Mouse (Mus musculus) thymus, adult 2 months (tissue): ENCODE measurements around the gene Gramd1b. TPM values are rescaled to one million over a fixed set of nuclear protein-coding genes. Genes with fewer than 3 reads are reported as not detected.

Source experiments
- DNase-seq: peaks from one replicate; pipeline ENCODE4 v3.0.0; 2021
- H3K27ac ChIP-seq: fragments of 200-500 bp; 2 replicates; pipeline ENCODE4 v1.5.1; 2012; ENCODE audit warnings: low read length, control low read depth; ENCODE audit not compliant: control insufficient read depth, insufficient read depth
- H3K27me3 ChIP-seq: fragments of 200-500 bp; 2 replicates; pipeline ENCODE4 v1.6.1; 2012; ENCODE audit warnings: mild to moderate bottlenecking, low read length, moderate library complexity, mixed read lengths; ENCODE audit not compliant: control insufficient read depth, insufficient read depth
- H3K36me3 ChIP-seq: fragments of 200-500 bp; 2 replicates; pipeline ENCODE4 v1.6.1; 2012; ENCODE audit warnings: mild to moderate bottlenecking, low read length, moderate library complexity; ENCODE audit not compliant: control insufficient read depth, insufficient read depth
- H3K4me1 ChIP-seq: fragments of 200-500 bp; replicated peaks from 2 replicates; pipeline ENCODE4 v1.6.1; 2012; ENCODE audit warnings: low read length; ENCODE audit not compliant: control insufficient read depth, insufficient read depth
- H3K4me3 ChIP-seq: fragments of 200-500 bp; 2 replicates; pipeline ENCODE4 v1.5.1; 2012; ENCODE audit warnings: mild to moderate bottlenecking, low read length, control low read depth, moderate library complexity; ENCODE audit not compliant: control insufficient read depth, insufficient read depth
- CTCF ChIP-seq: fragments of 200-500 bp; IDR thresholded peaks from 2 replicates; pipeline ENCODE4 v1.5.1; 2012; ENCODE audit warnings: mild to moderate bottlenecking, control low read depth, low read length, moderate library complexity, borderline replicate concordance; ENCODE audit not compliant: control insufficient read depth, poor library complexity, insufficient read depth; ENCODE audit errors: extremely low read depth
- POLR2A ChIP-seq: fragments of 200-500 bp; IDR thresholded peaks from 2 replicates; pipeline ENCODE4 v1.6.1; 2012; ENCODE audit warnings: mild to moderate bottlenecking, low read length, control low read depth, moderate library complexity; ENCODE audit not compliant: control insufficient read depth, poor library complexity, insufficient read depth; ENCODE audit errors: extremely low read depth
- WGBS: fragments of 180-500 bp; shearing (Covaris S2); methylation state at CpG from one replicate; pipeline ENCODE4 v1.1.7; 2018; 5-methylcytosine and 5-hydroxymethylcytosine counted together
- polyA plus RNA-seq: library from polyadenylated mRNA; depleted of rRNA; stranded (reverse); fragments of >200 nt; gene quantifications from 2 replicates; pipeline ENCODE4 v1.2.3, GENCODE M21; 2012

Gene Gramd1b
- polyA plus RNA-seq, 1 experiment, result 43.0 TPM

GRCm38 (mm10) chr9:40358408-40358896, 172.7 kb downstream of the Gramd1b start:
- Histone ChIP-seq H3K36me3 (no peaks in the 10 kb centered on the region), H3K27me3 (no peaks in the 10 kb centered on the region), H3K4me1 (no peaks in the 10 kb centered on the region), H3K4me3 (no peak overlapping the region), H3K27ac (no peak overlapping the region)
- DNase-seq, result no peak
- no peak for TF ChIP-seq CTCF
- no peak for TF ChIP-seq POLR2A
- WGBS, result 91% methylated on average over 8 of the region's 8 CpGs

- Histone ChIP-seq H3K4me1 (no peaks in the 10 kb centered on the region), H3K36me3 (no peaks in the 10 kb centered on the region), H3K27ac (no peak overlapping the region), H3K4me3 (no peak overlapping the region), H3K27me3 (no peaks in the 10 kb centered on the region)
- 92% methylated on average over 4 of the region's 4 CpGs for WGBS
- no peak for DNase-seq
- TF ChIP-seq CTCF (no peak), POLR2A (no peak)
Observed at GRCm38 (mm10) chr9:40356768-40357446, 174.3 kb downstream of the Gramd1b start.

- TF ChIP-seq POLR2A (no peak), CTCF (no peak)
- 94% methylated on average over 5 of the region's 5 CpGs for WGBS
- Histone ChIP-seq H3K4me3 (no peak overlapping the region), H3K4me1 (no peaks in the 10 kb centered on the region), H3K36me3 (no peaks in the 10 kb centered on the region), H3K27ac (no peak overlapping the region), H3K27me3 (no peaks in the 10 kb centered on the region)
- DNase-seq, result no peak
Observed at GRCm38 (mm10) chr9:40356368-40356767, 174.8 kb downstream of the Gramd1b start.

GRCm38 (mm10) chr9:40355406-40355805, 175.8 kb downstream of the Gramd1b start:
- Histone ChIP-seq H3K4me1 (no peaks in the 10 kb centered on the region), H3K27ac (no peak overlapping the region), H3K36me3 (no peaks in the 10 kb centered on the region), H3K4me3 (no peak overlapping the region), H3K27me3 (no peaks in the 10 kb centered on the region)
- no peak for TF ChIP-seq CTCF
- TF ChIP-seq POLR2A, result no peak
- 96% methylated on average over 8 of the region's 8 CpGs for WGBS
- DNase-seq, result no peak

GRCm38 (mm10) chr9:40353596-40353995, 177.6 kb downstream of the Gramd1b start:
- 96% methylated on average over 6 of the region's 6 CpGs for WGBS
- H3K4me3 ChIP-seq, result no peak overlapping the region
- DNase-seq, result no peak
- no peaks in the 10 kb centered on the region for H3K36me3 ChIP-seq
- no peaks in the 10 kb centered on the region for H3K27me3 ChIP-seq
- TF ChIP-seq POLR2A, result no peak
- TF ChIP-seq CTCF, result no peak
- H3K27ac ChIP-seq, result no peak overlapping the region
- H3K4me1 ChIP-seq, result no peaks in the 10 kb centered on the region

GRCm38 (mm10) chr9:40350640-40351039, 180.5 kb downstream of the Gramd1b start:
- peak; percentile 30 for DNase-seq
- H3K27ac ChIP-seq, result no peak overlapping the region
- 34% methylated on average over 7 of the region's 7 CpGs for WGBS

GRCm38 (mm10) chr9:40350052-40350451, 181.1 kb downstream of the Gramd1b start:
- Histone ChIP-seq H3K36me3 (no peaks in the 10 kb centered on the region), H3K27ac (no peak overlapping the region), H3K27me3 (no peaks in the 10 kb centered on the region), H3K4me1 (peaks cover 14% of the 10 kb centered on the region), H3K4me3 (no peak overlapping the region)
- WGBS, result 99% methylated on average over 2 of the region's 2 CpGs
- no peak for DNase-seq
- TF ChIP-seq POLR2A (no peak), CTCF (no peak)

More at GRCm38 (mm10) chr9:40350640-40351039, 180.5 kb downstream of the Gramd1b start:
- H3K27me3 ChIP-seq, result no peaks in the 10 kb centered on the region
- TF ChIP-seq CTCF (no peak), POLR2A (no peak)
- peaks cover 11% of the 10 kb centered on the region for H3K4me1 ChIP-seq
- no peak overlapping the region for H3K4me3 ChIP-seq
- H3K36me3 ChIP-seq, result no peaks in the 10 kb centered on the region

GRCm38 (mm10) chr9:40349554-40349953, 181.6 kb downstream of the Gramd1b start:
- TF ChIP-seq POLR2A, result no peak
- TF ChIP-seq CTCF, result no peak
- Histone ChIP-seq H3K36me3 (no peaks in the 10 kb centered on the region), H3K27ac (no peak overlapping the region), H3K27me3 (no peaks in the 10 kb centered on the region), H3K4me3 (no peak overlapping the region), H3K4me1 (peaks cover 17% of the 10 kb centered on the region)
- no peak for DNase-seq
- 83% methylated on average over 4 of the region's 4 CpGs for WGBS
